Mouse (Mus musculus) small intestine, adult 2 months (tissue): ENCODE data around the gene Kctd19.

Experiments used
- CTCF ChIP-seq: fragments of 200-500 bp; IDR thresholded peaks from 2 replicates; pipeline ENCODE4 v1.5.1; 2012; ENCODE audit warnings: low read depth, mild to moderate bottlenecking, control low read depth, inconsistent platforms, low read length, moderate library complexity, mixed read lengths; ENCODE audit not compliant: insufficient replicate concordance, insufficient read length; ENCODE audit errors: extremely low read depth
- POLR2A ChIP-seq: fragments of 200-500 bp; IDR thresholded peaks from 2 replicates; pipeline ENCODE4 v1.6.1; 2012; ENCODE audit warnings: low read depth, mild to moderate bottlenecking, control low read depth, inconsistent platforms, low read length, moderate library complexity

DNA sequence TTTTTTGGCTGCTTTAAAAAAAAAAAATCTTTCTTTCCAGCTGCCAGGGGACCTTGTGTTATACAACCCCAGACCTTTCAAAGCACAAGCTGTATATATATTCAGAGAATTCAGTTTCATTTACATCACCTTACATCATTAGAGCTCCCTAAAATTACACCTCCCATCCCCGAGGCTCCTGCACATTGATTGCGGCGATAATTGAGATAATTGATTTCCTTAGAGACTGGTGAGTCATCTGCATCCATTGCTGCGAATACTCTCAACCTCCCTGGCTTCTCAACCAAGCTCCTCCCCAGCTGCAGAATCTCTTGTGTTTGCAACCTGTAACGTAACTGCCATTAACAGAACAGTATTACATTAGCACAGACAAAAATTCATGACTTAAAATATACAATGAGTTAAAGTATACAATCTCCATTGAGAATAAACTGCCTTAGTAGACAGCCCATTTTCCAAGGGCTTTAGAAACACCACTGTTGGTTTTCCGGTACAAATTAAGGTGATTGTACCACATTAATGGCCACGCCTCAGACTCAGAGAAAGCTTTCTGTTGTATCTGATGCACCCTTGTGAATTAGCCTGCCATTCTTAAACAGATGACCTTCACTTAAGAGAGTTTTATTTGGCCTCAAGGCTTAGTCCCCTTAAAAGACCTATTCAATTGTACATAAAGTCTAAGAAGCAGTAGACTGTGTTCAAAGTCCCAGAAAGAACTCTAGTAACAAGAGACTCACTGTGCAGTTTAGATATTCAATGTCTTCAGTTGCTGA is 18.6 kb upstream of the Kctd19 start:
- TF ChIP-seq CTCF (no peak), POLR2A (no peak)
